Mouse (Mus musculus): Measurements from ENCODE around the gene Olfr530. TPM values are rescaled to one million over a fixed set of nuclear protein-coding genes. Genes with fewer than 3 reads are reported as not detected.

Gene Olfr530
- 0.13 TPM in 1 of 2 replicates, not detected in the other for polyA plus RNA-seq (2012; rRNA removed; ENCODE audit: low replicate concordance)

GRCm38 (mm10) chr7:140376231-140376630 lies at the start of gene Olfr530:
Gene Olfr530, minus strand, starts transcription at chr7:140376331.

GRCm38 (mm10) chr7:140421539-140421938 lies 45.4 kb upstream of the Olfr530 start, which contains the start of gene Olfr532:
Gene Olfr532, minus strand, starts transcription at chr7:140421639.

DNA sequence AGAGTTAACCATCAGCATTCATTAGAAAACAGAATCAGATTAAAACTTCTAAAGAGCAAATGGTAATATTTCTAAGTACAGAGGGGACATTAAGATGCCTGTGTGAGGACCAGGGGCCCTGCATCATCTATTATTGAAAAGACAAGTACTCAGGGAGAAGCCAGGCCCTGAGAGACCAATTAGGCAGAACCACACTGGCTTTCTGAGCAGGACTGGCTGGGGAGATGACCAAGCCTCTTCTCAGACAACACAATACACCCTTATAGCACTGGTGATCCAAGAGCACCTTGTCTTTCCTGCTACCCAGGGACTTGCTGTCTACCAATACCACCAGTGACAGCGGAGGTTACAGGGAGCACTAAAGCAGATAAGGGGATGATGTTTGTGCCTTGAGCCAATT lies 26.7 kb upstream of the Olfr530 start, which contains the start of gene Olfr531:
Gene Olfr531, minus strand, starts transcription at position 101 of the 400 bp plus-strand sequence.

DNA sequence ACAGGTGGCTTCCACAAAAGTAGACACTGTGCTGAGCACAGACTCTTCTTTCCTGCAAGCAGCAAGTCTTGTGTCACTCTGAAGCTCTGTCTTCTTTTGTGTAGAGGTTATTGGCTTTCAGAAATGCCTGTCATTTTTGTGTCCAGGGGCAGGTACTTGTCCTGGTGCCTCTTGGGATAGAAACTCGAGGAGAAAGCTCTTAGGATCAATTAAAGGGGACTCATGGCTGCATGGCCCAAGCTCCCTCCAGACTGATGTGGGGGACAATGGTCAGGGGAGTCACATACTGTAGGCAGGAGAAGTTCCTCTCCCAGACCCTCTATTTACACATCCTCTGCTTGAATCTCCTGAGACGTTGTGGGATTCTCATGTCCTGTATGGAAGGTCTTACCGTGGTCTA lies 14.6 kb downstream of the Olfr530 start, which contains the start of gene Olfr60:
Gene Olfr60, minus strand, starts transcription at position 101 of the 400 bp plus-strand sequence.

GRCm38 (mm10) chr7:140333717-140334116 lies 42.4 kb downstream of the Olfr530 start, which contains the start of gene Olfr527:
Gene Olfr527, plus strand, starts transcription at chr7:140334017.

Other genes starting within 250 kb of the Olfr530 start
- 10.6 and 12.4 TPM in 2 replicates for gene Mtg1, start 238.8 kb downstream of the Olfr530 start, polyA plus RNA-seq (2012; rRNA removed; ENCODE audit: low replicate concordance)
- 0.14 and 0.32 TPM in 2 replicates for gene Sprn, start 221.5 kb downstream of the Olfr530 start, polyA plus RNA-seq (2012; rRNA removed; ENCODE audit: low replicate concordance)
- not detected in 2 replicates for gene Olfr522, start 211.6 kb downstream of the Olfr530 start, polyA plus RNA-seq (2012; rRNA removed; ENCODE audit: low replicate concordance)
- gene Olfr523, start 203.1 kb downstream of the Olfr530 start, polyA plus RNA-seq (2012; rRNA removed; ENCODE audit: low replicate concordance), result not detected in 2 replicates
- 0.17 TPM in 1 of 2 replicates, not detected in the other for gene Olfr524, start 170.4 kb downstream of the Olfr530 start, polyA plus RNA-seq (2012; rRNA removed; ENCODE audit: low replicate concordance)
- 0.35 and 0.38 TPM in 2 replicates for gene Cd163l1, start 158.1 kb downstream of the Olfr530 start, polyA plus RNA-seq (2012; rRNA removed; ENCODE audit: low replicate concordance)
- gene 5830411N06Rik, start 129.0 kb downstream of the Olfr530 start, polyA plus RNA-seq (2012; rRNA removed; ENCODE audit: low replicate concordance), result 0.14 and 0.21 TPM in 2 replicates
- gene Olfr525, start 55.5 kb downstream of the Olfr530 start, polyA plus RNA-seq (2012; rRNA removed; ENCODE audit: low replicate concordance), result not detected in 2 replicates
- not detected in 2 replicates for gene Olfr527, start 42.3 kb downstream of the Olfr530 start, polyA plus RNA-seq (2012; rRNA removed; ENCODE audit: low replicate concordance)
- gene Olfr60, start 14.7 kb downstream of the Olfr530 start, polyA plus RNA-seq (2012; rRNA removed; ENCODE audit: low replicate concordance), result 0.41 and 0.62 TPM in 2 replicates
- not detected in 2 replicates for gene Olfr531, start 26.6 kb upstream of the Olfr530 start, polyA plus RNA-seq (2012; rRNA removed; ENCODE audit: low replicate concordance)
- gene Olfr532, start 45.3 kb upstream of the Olfr530 start, polyA plus RNA-seq (2012; rRNA removed; ENCODE audit: low replicate concordance), result not detected in 2 replicates
- gene Olfr533, start 87.0 kb upstream of the Olfr530 start, polyA plus RNA-seq (2012; rRNA removed; ENCODE audit: low replicate concordance), result not detected in 2 replicates
- gene Olfr535, start 107.9 kb upstream of the Olfr530 start, polyA plus RNA-seq (2012; rRNA removed; ENCODE audit: low replicate concordance), result not detected in 2 replicates
- not detected in 2 replicates for gene Olfr536, start 131.1 kb upstream of the Olfr530 start, polyA plus RNA-seq (2012; rRNA removed; ENCODE audit: low replicate concordance)
- gene Olfr538, start 191.6 kb upstream of the Olfr530 start, polyA plus RNA-seq (2012; rRNA removed; ENCODE audit: low replicate concordance), result not detected in 2 replicates
- gene Olfr46, start 224.9 kb upstream of the Olfr530 start, polyA plus RNA-seq (2012; rRNA removed; ENCODE audit: low replicate concordance), result not detected in 2 replicates

All from duodenum, adult 2 months (tissue).